Mouse (Mus musculus) frontal cortex, postnatal 10 days (tissue): ENCODE results near the gene Dnah12.
"Not testable (repeated sequence)": the region's sequence is repeated elsewhere in the genome, so short reads cannot be mapped to it uniquely, and the experiment has no call there.

Experiments used
- DNase-seq, 2 experiments: peaks; one replicate each; pipeline ENCODE4 v3.0.0; 2022; ENCODE audit warnings: low spot score in 2 of 2, mixed read lengths in 1 of 2

The Dnah12 gene

DNA sequence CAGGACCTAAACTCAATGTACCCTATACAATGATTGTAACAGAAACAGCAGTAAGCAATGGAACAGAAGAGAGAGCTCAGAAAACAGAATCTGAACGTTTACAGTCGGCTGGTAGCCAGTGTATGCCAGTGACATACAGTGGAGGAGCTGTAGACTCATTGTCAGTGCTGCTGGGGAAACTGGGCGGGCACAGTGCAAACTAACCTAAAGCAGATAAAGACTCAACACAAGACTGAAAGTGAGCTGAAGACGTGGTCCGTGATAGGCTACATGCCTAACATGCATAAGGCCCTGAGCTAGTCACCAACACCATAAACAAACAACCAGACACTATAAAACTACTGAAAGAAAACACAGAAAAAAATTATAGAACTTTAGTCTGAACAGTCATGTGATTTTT is 188.6 kb downstream of the Dnah12 start:
- DNase-seq: no peak

DNA sequence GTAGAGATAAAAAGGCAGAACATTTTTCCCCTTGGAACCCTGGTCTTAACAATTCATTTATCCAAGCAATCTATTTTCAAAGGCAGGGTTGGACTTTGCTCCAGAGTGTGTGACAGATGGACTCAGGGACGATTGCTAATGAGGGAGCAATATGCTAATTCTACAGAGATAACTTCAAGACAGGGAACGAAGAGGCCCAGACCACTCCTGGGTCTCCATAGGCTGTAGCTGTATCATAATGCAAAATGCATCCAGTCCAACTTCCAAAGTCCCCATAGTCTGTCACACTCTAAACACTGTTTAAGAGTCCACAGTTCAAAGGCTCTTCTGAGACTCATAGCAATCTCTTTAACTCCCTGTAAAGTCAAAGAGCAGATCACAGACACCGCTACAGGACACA is 194.2 kb downstream of the Dnah12 start:
- DNase-seq: no peak

DNA sequence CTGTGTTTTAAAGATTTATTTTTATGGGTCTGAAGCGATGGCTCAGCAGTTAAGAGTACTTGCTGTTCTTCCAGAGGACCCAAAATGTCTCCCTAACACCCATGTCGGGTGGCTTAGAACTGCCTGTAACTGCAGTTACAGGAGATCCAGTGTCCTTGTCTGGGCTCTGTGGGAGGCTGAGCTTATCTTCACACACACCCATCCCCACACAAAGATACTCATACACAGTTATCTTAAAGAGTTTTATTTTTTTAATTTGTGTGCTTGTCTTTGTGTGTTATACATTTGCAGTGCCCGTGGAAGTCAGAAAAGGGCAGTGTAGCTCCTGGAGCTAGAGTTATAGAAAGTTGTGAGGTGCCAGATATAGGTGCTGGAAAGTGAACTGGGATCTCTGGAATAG is 197.7 kb downstream of the Dnah12 start:
- no peak for DNase-seq

DNA sequence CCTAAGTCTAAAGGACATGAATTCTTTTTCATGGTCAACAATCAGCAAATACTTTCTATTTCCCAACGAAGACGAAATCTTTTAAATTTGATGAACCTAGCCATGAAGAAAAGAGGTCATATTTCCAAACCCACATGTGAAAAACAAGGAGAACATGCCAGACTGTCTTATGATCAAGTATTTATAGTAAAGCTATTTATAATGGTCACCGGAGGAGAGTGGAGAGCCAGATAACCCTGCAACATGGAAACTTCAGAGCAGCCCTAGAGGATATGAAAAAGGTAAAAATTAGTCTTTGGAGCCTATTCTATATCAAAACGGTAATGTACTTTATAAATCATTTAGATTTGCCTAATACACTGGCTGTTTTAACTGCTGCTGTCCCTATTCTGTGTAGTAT is 201.3 kb downstream of the Dnah12 start, which contains the start of gene Asb14:
TSS of gene Asb14 (plus strand) at position 166 of the 400 bp plus-strand sequence.
- DNase-seq: no peak

DNA sequence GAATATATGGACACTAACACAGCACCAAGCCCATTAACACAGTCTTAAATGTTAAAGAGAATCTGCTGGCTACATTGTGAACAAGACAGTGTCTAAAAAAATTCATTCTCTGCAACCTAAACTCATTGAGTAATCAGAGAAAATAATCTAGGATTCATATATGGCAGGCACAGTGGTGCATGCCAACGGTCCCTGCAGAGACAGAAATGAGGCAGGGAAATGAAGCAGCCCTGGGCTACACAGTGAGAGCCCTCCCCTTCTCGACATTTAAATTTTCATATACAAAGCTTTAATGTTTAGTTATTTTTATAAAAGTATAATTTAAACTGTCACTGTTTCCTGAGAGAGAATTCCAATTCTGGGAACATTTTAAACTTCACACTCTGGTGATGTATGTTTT is 206.4 kb downstream of the Dnah12 start:
- no peak for DNase-seq

DNA sequence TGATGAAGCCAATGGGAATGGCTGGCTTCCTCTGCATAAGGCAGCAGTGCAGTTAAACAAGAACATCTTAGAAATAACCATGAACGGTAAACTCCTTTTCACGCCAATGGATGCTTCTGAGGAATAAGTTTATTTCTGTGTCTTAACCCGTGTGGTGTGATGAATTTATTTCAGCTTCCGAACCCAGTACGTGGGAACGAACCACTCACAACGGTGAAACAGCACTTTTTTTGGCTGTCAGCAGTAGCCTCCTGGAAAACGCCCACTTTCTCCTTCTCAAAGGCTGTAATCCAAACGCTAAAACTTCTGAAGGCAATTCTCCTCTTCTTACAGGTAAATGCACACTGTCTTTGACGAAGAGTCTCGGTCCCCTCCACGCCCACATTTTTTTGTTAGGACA is 207.8 kb downstream of the Dnah12 start:
- DNase-seq: no peak

DNA sequence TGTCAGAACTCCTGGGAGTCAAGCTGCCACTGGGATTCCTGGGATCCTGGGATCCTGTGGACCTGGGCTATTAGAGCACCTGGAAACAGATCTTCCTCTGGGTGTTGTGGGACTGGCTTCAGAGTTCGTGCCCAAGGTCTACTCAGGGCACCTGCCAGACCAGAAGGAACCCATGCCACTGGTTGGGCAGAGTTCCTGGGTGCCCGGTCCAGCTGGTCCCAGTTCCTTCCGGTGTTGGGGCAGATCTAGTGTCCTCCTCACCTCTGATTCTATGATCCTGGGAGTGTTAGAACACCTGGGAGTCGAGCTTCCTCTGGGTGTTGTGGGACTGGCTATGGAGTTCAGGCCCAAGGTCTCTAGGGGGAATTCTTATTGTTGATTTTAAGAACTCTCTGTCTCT is 214.3 kb downstream of the Dnah12 start:
- no peak for DNase-seq

DNA sequence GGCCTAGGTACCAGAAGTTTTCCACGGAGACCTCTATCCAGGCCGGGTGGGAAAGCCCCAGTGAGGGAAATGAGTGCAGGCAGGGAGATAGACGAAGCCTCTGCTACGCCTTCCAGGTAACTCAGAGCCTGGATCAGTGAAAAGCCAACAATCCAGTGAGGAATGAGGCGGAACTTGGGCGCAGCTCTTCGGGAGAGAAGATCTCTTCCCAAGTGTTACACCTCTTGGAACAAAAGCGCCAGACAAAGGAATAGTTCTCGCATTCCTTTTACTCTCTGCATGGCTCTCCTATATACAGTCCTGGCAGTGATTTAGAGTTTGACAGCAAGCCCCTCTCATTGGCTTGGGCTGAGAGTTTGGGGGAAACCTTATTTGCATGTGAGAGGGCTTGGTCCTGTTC is 217.4 kb downstream of the Dnah12 start:
- not testable (repeated sequence) for DNase-seq

DNA sequence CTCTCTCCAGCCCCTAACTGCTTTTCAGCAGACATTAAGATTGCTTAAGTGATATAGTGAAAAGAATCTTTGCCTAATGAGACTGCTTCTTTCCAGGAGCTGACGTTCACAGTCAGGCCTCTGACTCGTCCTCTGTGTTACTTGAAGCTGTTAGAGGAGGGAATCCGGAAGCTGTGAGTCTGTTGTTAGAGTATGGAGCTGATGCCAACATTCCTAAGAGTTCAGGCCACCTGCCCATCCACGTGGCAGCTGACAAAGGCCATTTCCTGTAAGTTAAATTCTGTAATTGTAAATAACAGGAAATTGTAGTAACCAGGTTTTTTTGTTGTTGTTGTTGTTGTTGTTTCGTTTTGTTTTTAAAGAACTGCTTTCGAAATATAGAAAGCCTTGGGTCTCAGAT is 218.1 kb downstream of the Dnah12 start:
- DNase-seq: no peak

DNA sequence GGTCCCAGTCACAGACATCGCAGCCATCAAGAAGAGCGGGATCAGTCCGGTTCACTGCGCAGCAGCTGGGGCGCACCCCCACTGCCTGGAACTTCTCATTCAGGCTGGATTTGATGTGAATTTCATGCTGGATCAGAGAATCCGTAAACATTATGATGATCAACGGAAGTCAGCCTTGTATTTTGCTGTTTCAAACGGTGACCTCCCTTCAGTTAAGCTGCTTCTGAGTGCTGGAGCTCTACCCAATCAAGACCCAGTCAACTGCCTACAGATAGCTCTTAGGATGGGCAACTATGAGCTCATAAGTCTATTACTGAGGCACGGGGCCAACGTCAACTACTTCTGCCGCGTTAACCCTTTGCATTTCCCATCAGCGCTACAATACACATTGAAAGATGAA is 218.8 kb downstream of the Dnah12 start:
- DNase-seq: no peak

DNA sequence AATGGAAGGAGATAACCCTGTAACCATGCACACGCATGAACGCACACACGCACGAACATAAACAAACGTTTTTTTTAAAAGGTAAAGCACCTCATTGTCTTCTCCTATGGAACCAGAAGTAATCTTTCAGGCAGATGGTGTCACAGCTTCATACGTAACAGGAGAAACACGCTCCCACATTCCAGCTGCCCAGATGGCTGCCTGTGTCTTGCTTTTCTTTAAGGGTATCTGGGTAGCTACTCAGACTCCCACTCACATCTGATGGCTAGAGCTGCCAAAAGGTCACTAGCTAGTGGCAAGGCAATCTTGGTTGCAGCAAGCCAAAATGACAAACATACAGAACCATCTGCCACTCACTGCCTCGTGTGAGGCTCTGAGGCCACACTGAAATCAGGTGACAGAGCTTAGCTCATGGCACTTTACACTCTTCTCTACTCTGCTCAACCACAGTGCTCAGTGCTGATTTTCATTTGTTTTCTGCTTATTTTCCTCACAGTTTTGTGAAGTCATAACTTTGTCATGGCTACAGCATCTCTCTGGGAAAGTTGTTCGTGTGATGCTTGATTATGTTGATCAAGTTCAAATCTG is 220.7 kb downstream of the Dnah12 start:
- no peak for DNase-seq

DNA sequence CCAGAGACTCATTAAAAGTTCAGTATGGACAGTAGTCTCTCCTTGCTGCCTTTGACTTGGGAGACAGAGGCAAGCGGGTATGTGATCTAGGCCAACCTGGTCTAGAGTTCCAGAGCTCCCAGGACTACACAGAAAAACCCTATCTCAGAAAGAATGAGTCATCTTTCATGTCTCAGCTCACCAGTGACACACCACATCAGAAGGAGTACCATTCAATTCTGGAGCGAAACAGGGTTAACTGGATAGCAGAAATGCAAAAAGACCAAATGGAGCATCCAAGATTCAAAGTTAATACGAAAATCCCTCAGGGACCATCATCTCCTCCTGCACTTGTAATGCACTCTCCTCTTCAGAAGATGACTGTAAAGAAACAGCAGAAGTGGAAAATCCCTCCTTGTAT is 226.2 kb downstream of the Dnah12 start:
- no peak for DNase-seq

DNA sequence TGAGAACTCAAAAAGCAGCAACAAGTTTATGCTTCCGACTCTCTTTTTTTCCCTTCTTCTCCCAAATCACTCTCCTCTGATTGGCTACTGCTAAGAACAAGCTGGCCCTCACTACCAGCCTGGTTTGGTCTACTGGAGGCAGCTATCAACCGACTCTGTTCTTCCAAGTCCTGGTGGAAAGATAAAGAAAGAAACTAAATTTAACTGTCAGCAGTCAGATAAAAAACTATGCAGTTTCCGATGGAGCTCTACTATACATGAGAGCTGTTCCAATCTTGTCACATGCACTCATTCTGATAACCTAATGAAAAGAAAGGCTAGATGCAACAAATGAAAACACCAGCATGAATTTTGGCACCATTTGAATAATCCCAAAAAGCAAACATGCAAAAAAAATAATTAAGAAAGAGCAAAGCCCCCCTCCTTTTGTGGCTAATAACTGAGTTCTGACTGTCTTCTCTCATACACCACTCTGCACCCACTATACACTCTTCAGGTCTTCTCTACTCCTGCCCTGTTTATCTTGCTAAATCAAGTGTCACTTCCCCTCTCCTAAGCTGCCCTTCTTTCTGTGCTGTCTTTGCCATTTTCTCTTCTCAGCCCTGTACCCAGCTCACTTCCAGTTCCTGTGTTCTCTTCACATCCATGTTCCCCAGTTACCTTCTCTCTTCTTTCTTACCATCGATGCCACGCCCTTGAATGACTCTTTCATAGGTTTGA is 230.8 kb downstream of the Dnah12 start:
- no peak for DNase-seq

DNA sequence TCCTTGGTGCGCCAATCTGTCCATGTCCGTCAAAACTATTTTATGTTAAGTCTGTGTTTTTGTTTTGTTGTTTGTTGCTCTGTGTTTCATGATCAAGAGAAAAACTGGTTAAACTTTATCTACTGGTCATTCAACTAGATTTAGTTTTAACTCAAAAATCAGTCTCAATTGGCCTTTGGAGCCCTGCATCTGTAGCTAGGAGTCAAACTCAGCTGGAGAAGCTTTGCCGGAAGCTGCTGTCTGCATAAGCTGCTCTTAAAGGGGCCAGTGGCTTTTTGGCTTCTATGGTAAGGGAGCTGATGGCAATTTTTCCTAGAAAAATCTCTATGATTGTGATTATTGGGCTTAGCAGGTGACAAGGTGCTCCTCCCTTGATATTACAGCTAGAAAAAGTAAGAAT is 241.8 kb downstream of the Dnah12 start:
- no peak for DNase-seq

DNA sequence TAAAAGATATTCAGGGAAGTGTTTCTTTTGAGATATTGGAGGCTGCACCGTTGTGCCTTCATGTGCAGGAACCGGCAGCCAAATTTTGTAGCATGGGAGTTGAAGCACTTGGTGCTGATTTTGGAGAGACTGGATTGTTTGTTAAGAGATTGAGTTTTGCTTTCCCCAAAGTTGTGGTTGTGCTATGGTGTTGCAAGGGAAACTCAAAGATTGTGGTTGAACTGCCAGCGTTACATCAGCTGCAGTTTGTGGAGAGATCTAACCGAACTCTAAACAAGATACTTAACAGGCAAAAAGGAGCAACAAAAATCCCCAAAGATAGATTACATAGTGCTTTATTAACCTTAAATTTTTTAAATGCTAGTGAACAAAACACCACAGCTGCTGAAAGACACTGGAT is 242.5 kb downstream of the Dnah12 start:
- DNase-seq: no peak
